ENCODE assay signal across 16 mouse cellular contexts in the genomic region with DNA sequence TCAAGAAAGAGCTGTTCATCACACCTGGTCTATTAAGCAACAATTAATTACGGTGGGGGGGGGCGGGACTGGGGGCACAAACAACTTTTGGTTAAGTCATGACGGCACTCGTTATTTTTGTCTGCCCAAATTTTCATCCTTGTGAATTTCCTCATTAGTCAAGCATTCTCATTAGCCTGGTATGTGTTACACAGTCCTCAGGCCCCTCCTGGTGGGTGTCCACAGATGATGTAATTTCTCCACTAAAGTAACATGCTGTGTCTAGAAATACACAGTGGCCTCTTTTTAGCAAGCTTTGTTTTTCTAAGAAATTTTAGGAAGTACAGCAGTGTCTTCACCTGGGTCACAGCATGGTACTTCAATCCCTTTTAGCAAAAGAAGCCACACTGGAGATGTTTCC.
"Had no signal": no experiment of that assay in that cellular context is flagged by ENCODE, and none has a peak within 500 bp of the region (broad histone marks: within the 10 kb centered on the region; RNA-seq: fewer than 3 reads in every experiment).

No protein-coding gene starts in this region.

- H3K4me2 ChIP-seq: limb, embryonic 15.5 days; liver, embryonic 12.5 days; lung, embryonic 14.5 days; midbrain, embryonic 11.5 days; midbrain, embryonic 15.5 days; neural tube, embryonic 15.5 days had no signal

- H3K9me3 ChIP-seq: limb, embryonic 15.5 days; liver, embryonic 12.5 days; megakaryocyte, embryonic 14.5 days; midbrain, embryonic 15.5 days; neural tube, embryonic 15.5 days had no signal

- H3K4me1 ChIP-seq: limb, embryonic 15.5 days; liver, embryonic 12.5 days; megakaryocyte, embryonic 14.5 days; midbrain, embryonic 15.5 days; neural tube, embryonic 15.5 days had no signal

- H3K36me3 ChIP-seq: limb, embryonic 15.5 days; liver, embryonic 12.5 days; midbrain, embryonic 15.5 days; neural tube, embryonic 15.5 days had no signal

- ATAC-seq: liver, embryonic 12.5 days; midbrain, embryonic 15.5 days had no signal

- H3K27ac ChIP-seq: limb, embryonic 15.5 days; liver, embryonic 12.5 days; midbrain, embryonic 15.5 days; neural tube, embryonic 15.5 days had no signal

- H3K9ac ChIP-seq: limb, embryonic 15.5 days; liver, embryonic 12.5 days; lung, embryonic 14.5 days; midbrain, embryonic 15.5 days; neural tube, embryonic 15.5 days had no signal

- H3K4me3 ChIP-seq: limb, embryonic 15.5 days; liver, embryonic 12.5 days; megakaryocyte, embryonic 14.5 days; midbrain, embryonic 15.5 days; neural tube, embryonic 15.5 days had no signal

- DNase-seq: kidney, postnatal 10 days; left cerebral cortex, postnatal 4 days; lung, embryonic 14.5 days; lung, postnatal 10 days; lung, postnatal 4 days; retina, postnatal 1 day; right cerebral cortex, postnatal 4 days; spleen, adult 18-20 months; thymus, adult 18-20 months; thymus, postnatal 14 days had no signal

- H3K27me3 ChIP-seq: limb, embryonic 15.5 days; liver, embryonic 12.5 days; megakaryocyte, embryonic 14.5 days; midbrain, embryonic 15.5 days; neural tube, embryonic 15.5 days had no signal
